Mouse (Mus musculus) layer of hippocampus, adult 8-10 months (tissue): Measurements from ENCODE around the gene Rbpj. TPM values are rescaled to one million over a fixed set of nuclear protein-coding genes. Genes with fewer than 3 reads are reported as not detected.

Experiments used
- DNase-seq, 2 experiments: peaks; one replicate each; pipeline ENCODE4 v3.0.0; 2022; ENCODE audit warnings: low spot score in 2 of 2
- total RNA-seq, 4 experiments: library from RNA; stranded (reverse); gene quantifications; 2 replicates each; pipeline ENCODE4 v1.2.4; 2022

Rbpj gene
- 10 to 100 TPM; 20.9 to 32.8 (median 26.9) TPM for total RNA-seq

DNA sequence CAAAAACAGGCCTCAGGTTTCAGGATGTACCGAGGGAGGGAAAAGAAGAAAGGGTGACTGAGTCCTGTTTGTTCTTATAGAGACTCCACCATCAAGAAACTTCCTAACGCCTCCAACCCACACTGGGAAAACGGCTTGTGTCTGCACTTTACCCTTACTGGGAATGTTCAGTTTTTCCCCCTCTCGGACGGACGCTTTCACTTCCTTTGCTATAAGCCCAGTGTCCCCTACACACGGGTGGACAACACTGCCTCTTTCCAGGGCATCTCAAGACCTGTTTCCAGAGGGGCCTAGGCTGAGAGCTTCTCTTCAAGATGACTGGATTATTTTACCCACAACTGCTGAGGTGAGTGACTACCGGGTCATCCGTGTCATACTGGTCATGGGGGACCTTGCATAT is at the start of gene Rbpj:
Gene Rbpj, plus strand, starts transcription at position 270 of the 400 bp plus-strand sequence.
- no peak for DNase-seq

DNA sequence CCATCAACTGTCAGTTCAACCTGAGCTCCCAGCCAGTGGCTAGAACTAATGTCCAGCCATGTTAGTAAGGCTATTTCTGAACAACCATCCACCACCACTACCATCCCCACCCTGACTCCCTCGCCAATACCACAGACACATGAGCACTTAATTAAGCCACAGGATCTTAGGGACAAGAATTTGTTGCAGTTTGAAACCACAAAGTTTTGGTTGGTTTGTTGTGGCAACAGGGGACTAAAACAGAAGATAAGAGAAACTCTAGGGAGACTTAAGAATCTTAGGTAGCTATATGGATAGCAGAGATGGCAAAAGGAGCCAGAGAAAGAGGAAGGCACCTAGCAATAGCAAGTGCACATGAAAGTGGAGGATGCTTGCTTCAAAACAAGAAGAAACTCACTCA is 45.2 kb upstream of the Rbpj start:
- DNase-seq = no peak

DNA sequence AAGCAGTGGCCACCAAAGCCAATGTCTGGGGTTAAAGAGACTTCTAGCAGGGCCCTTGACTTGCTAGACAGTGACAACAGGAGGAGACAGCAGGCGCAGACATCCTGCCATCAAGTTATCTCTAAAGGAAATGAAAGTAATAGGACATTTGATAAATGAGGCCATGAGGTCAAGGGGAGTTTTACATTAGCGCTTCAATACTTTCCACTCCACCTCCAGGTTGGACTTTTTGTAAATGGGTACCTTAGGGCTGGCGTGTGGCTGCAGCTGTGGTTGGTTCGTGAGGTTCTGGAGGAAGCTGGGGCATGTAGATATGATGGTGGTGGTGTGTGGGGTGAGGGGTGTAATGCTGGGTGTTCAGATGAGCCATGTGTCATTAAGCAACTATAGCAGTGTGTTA is 44.7 kb upstream of the Rbpj start:
- no peak for DNase-seq

DNA sequence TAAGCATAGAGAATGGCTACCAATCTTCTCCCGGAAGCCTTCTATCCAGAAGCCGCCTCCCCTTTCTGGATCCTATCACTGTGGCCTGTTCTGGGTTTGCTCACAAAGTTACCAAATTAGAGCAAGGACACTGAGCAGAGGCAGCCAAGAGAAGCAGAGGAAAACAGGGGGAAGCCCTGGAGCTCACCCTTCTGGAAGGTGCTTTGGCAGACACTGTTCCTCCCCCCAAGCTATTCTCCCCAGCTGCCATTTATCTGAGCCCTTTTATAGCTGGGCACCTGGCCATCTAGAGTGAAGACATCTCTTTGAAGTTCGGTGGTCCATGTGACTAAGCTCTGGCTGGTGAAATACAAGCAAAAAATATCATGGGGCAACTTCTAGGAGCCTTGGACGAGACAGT is 38.5 kb upstream of the Rbpj start:
- DNase-seq = no peak

DNA sequence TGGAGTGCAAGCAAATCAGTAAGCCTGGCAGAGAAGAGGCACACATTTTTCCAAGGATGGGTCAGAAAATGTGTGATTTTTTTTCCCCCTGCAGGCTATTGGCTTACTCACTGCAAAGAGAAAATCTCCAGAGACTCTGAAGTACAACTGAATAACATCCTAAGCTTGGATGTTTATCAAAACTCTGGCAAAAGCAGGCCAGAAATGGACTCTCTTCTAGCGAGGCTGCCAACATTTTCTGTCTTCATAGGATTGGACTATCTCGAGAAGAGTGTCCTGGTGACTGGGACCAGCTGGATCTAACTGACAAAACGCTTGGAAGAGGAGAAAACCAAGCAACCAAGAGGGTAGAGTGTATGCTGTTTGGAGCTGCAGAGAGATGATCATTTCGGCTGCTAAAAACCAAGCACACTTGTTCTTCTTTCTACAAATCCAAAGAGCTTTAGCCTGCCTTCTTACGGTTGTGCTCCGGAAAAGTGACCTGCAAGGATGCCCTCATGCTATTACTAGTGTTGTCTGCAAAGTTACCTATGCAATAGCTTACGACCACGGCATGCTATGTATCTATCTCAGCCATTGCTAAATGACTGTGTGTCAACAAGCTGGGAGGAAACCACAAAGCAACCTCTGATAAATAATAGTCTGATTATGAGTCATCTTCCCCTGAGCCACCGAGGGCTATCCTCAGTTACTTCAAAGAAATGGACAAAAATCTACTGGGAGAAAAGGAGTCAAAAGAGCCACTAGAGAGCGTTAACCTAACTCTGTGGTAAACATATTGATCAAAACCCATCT is 36.1 kb upstream of the Rbpj start:
- DNase-seq = no peak

DNA sequence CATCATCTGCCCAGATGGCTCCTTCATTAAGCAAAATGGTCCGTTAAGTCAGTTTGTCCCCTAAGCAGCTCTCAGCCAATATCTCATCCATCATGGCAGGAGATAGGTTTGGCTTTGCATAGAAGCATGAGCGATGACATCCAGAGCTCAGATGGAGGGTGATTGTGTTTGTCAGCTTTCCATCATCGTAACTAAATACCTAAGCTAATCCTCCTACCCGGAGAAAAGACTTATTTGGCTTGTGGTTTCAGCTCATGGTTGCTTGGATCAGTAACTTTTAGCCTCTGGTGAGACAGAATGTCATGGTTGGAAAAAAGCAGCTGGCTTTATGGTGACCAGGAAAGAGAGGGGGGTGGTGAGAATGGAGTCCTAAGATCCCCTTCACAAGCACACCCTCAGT is 33.5 kb upstream of the Rbpj start:
- DNase-seq = no peak

DNA sequence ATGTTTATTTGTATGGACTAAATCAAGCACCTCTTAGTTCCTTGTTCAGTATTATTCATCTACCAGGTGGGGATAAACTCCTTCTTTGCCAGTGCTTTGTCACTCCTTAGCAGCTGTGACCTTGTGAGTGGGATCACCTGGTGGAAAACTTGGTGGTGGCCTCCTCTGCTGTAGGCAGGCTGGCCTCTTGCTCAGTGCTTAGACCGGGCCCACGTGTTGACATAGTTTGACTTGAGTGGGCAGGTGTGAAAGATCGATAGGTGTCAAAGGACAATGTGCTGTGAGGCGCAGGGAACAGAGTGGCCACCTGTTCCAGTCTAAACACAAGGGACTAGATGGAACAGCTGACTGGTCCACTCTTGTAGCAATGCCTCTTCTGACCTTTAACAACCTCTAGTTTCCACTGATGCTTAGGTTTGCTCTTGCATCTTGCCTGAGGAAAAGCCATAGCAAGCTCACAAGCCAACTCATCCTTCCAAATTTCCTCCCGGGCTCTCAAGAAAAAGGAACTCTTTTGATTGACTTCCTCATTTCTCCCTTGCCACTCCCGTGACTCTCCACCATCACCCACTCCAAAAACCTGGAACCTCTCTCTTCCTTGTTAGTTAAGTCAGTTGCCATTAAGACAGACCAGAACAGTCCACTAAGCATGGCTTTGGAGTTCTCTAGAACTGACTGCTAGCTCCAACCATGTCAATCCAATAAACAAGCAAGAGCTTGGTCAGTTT is 28.9 kb upstream of the Rbpj start:
- DNase-seq = no peak

DNA sequence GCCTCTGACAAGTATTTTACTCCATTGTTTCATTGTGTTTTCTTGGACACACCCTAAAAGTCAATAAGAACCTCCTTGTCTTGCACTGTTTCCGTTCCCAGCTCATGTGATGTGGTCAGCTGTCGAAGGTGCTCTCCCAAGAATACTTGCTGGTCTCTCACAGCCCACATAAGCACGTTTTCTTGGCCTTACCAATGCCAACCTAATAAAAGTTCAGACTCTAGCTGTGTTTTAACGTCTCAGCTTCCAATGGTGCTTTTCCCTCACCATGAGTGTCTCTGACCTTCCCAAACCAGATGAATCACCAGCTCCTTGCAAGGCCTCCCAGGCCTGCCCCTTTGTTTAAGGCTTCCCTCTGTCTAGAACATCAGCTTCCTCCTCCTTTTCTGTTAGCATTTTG is 28.2 kb upstream of the Rbpj start:
- DNase-seq = no peak

DNA sequence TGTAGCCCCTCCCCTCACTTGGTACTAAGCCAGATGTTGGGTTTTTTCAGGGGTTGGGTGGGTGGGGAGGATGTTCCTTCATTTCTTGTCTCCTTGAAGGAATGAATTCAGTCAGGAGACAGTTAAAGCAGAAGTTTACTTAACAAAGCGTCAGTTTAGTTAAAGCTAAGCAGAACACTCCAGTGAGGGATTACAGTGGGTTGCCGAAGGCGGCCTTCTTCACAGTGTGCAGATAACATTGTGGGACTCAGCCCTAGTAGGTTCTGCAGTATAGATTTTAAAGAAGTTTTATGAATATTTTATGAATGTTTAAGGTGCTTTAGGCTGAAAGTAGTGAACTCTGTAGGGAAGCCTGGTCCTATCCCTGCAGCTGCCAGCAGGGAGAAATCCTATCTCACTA is 27.7 kb upstream of the Rbpj start:
- DNase-seq = no peak

DNA sequence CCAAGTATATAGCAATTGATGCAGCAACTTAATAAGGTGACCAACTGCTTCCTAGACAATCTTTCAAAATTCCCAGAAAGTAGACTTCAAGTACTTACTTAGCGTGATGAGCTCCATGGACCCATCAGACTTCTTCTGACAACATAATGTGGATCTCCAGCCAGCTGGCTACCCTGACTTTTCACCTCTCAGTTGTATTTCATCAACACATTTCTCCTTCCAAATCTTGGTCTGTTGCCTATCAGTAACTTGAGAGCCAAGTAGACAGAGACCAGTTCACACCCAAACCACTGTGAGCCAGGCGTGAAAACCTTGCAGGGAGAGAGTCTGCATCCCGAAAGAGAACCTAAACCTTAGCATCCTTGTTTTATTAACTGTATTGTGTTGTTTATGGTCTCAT is 26.3 kb upstream of the Rbpj start:
- DNase-seq = no peak

DNA sequence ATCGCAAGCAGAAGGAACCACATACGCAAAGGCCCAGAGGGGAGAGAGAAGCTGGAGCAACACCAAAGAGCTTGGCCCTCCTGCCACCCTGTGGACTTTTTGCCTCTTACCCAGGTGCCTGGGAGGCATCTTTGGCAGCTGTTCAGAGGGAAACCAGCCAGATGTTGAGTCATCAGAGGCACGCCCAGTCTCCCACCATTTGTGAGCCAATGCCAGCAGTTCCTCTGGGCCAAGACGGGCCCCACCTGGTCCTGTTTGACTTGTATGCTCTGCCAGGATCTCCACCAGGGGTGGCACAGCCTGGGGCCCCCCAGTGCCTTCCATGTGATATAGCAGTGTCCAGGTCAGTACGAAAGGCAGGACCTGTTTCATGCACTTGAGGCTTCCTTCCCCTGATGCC is 21.9 kb upstream of the Rbpj start:
- DNase-seq = no peak

DNA sequence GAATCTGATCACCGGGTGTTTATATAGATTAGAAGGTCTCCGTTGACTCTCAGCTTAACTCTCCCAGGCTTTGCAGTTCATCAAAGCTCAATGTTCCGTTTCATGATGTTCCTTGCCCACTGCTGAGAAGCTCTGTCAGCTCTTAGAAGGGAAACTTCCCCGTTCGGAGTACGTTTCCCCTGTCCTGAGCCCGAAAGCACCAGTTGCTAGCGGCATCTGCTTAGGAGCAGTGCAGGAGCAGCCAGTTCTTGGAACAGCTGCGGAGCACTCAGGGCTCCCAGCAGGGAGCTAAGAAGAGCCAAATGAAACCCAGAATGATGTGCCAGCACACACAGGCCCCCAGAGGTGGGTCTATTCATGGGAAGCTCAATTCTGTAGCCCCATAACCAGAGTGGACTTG is 15.0 kb upstream of the Rbpj start:
- DNase-seq = no peak

DNA sequence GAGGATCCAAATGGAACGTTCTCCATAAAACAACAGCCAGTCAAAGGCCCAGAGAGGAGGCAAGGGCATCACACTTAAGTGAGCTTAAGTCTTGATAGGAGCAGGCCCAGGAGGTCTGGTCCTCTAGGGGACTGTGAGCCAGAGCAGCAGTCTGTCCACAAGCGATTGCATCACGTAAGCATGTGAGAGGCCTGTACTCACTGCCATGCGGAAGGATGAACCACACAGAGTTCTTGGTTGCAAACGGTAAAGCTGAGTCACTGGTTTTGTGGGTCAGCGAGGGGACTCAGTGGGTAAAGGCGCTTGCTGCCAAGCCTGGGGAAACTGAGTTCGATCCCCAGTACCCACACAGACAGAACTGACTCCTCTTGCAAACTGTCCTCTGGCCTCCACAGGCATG is 14.1 kb upstream of the Rbpj start:
- DNase-seq = no peak

DNA sequence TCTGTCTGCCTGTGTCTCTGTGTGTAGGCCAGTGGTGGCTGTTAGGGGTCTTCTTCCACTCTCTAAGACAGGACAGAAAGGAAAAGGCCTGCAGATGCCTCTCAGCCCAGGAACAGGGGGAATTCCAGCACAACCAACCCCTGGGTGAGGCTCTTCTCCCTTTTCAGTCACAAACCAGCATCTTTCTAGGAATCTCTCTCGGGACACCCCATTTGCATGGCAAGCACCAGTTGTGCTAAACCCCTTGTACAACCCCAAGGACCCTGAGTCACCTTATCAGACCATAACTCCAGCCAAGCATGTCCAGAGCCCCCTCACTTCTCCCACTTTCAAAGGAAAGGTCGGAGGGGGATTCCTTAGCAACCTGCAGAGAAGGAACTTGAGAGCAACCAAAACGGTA is 13.0 kb upstream of the Rbpj start:
- DNase-seq = no peak

DNA sequence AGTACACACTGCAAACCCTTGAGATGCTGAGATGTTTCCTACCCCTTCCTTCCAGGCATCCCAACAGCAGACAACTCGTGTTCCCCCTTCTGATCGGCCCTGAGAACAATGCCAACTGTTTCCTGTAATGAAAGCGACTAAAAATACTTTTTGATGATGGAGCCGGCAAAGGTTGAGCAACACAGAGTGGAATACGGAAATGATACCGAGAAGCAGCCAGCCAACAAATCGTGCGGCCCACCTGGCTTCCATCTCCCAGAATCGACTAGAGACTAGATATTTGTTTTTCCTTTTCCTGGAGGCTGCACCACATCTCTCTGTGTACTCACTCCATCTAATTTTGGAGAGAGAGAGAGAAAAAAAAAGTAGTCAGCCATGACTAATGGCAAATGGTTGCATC is 11.2 kb upstream of the Rbpj start:
- DNase-seq = peak; percentile 7 to 14

DNA sequence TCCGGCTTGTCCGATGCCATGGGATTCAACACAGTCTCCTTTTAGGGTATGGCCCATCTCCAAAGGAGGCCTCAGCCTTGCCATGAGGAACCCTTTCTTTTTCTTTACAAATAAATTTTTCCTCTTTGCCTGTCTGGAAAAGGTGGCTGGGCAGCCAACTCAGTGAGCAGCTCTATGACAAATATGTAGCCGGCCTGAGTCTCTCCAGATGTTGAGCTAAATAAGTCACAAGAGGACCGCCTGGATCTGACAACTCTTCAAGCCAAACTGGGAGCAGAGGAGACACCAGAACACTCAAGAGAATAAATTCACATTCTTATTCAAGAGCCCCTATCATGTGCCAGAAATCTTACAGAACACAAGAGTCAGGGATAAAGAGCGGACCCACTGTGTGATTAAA is 10.5 kb upstream of the Rbpj start:
- DNase-seq = no peak

DNA sequence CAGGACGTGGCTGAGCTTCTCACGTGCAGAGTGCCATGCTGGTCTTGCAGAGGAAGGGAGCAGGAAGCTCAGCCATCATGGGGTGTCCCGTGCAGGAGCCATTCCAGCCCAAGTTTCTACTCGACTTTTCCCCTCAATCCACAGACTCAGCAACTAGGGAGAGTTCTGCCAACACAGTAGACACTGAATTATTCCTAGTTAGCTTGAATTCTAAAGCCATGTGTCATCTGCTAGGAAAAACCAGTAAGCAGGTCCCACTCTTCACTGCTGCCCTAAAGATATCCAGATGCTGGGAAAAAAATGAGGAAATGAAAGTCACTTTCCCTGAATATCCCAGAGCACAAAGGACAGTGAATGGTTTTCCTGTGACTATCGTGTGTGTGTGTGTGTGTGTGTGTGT is 5.8 kb upstream of the Rbpj start:
- no peak for DNase-seq

DNA sequence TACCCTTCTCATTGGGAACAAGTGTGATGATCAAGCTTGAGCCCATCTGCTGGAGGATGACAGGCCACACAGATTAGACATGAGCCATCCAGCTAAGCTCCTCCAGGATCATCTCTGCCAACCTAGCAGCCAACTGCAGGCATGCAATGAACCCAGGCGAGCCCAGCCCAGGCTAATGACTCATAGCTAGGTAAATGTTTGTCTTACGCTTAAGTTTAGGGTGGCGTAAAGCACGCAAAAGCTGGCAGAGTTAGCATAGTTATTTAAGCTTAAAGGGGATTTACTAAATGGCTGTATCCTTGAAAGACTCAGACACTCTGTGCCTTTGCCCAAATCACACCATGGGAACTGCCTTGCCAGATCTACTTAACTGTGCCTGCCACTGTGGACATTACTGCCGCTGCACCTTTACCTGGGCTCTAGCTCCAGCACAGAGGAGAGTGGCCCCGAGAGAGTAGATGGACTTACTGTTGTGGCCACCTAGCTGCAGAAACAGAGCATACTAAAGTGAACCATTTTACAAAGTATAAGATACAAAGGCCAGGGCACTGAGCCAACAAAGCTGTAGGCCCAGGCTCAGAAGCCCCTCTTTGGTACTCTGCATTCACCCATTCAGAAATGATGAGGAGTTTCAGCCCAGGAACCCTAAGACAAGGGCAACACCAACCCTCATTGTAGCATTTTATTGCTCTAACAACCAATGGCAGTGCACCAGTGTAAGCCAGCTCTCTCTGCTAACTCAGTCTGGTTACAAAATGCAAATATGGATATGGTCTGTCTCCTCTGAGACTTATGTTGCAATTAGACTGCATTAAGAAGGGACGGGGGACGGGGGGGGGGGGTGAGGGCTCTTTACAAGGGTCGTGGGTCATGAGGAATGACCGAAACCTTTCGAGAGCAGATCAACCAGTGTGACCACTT is 2.6 kb upstream of the Rbpj start:
- no peak for DNase-seq

DNA sequence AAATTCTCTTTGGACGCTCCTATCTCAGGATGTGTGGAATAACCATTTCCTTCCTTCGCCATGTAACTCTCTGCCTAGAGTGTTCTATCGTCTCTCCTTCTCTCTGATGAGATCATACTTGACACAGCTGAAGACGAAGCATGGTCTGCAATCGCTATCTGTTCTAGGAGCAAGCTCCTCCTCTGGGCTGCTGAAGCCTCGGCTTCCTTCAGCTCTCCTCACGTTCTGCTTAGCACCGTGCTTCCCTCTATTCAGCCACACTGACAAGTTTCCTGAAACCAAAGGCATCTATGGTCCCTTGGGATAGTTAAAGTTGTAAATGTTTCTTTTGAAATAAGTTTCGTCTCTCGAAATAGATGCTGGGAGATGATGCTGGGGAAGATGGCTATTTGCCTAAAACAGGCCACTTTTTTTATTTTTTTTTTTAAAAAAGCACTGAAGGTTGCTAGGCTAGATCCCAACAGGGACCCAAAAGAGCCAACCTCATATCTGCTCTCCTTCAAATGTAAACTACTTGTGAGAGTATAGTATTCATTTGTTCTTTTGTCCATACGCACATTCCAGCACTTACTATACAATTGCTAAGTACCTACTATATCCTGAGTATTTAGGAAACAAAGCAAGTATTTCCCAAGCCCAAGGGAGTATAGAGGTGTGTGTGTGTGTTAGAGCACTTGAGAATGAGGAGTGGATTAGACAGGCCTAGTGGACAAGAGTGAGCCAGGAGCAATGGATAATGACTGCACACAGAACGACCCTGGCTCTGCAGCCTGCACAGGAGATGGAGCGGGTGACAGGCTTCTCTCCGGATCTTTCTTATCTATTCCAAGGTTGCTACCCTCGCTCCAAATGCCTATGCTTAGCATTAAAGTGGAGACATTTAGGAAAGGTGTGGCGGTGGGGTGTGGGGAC is 726 bp downstream of the Rbpj start:
- DNase-seq = no peak

DNA sequence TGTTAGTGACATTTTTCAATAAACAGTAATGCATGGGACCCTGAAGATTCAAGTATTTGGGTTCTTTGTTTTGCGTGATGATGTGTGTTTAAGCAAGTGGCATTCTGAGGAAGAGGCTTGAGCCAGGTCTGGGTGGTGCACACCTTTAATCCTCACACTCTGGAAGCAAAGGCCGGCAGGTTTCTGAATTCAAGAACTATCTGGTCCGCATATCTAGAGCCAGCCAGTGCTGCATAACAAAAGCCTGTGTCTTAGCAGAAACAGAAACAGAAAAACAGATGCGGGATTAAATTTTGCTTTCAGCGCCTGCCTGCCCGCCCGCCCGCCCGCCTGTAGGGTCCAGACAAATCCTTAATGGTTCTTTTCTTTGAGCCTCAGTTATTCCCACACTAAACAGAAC is 1.6 kb downstream of the Rbpj start:
- no peak for DNase-seq

DNA sequence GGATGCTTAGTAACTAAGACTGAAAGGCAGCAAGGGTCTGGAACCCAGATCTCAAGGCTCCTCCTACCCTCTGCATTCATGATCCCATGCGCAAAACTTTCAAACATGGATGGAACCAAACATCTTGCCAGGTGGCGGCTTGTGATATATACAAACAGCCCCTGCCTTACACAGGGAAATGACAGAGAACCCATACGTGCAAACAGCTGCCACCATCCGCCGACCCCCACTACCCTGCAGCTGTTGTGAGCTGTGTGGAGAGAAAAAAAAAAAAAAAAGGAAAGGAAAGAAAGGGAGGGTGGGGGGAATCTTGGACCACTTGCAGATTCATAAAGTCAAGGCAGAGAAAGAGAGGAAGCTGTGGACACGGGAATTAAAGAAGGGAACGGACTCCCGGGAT is 2.4 kb downstream of the Rbpj start:
- DNase-seq = no peak
